Mouse (Mus musculus) midbrain, embryonic 11.5 days (tissue): ENCODE measurements around the gene Mpped2. TPM values are rescaled to one million over a fixed set of nuclear protein-coding genes. Genes with fewer than 3 reads are reported as not detected.

Source experiments
- ATAC-seq: fragments of 200-750 bp; cut with Nextera tagmentation; 2 replicates; pipeline ENCODE4 v1.8.0; 2017; ENCODE audit warnings: moderate TSS enrichment, moderate library complexity; ENCODE audit not compliant: low FRiP score
- DNase-seq: peaks from one replicate; pipeline ENCODE4 v3.0.0; 2015; ENCODE audit warnings: low spot score; ENCODE audit errors: missing footprints
- H3K27ac ChIP-seq: fragments of 300-500 bp; sonication (generic); 2 replicates; pipeline ENCODE4 v1.5.1; 2014; ENCODE audit warnings: low read depth, low read length
- H3K27me3 ChIP-seq: fragments of 300-500 bp; sonication (generic); 2 replicates; pipeline ENCODE4 v1.6.1; 2014; ENCODE audit warnings: mild to moderate bottlenecking, low read length, moderate library complexity, mixed read lengths; ENCODE audit not compliant: control insufficient read depth, insufficient read depth
- H3K36me3 ChIP-seq: fragments of 300-500 bp; sonication (generic); 2 replicates; pipeline ENCODE4 v1.6.1; 2014; ENCODE audit warnings: mild to moderate bottlenecking, low read length, moderate library complexity, mixed read lengths; ENCODE audit not compliant: control insufficient read depth, insufficient read depth
- H3K4me1 ChIP-seq: fragments of 300-500 bp; sonication (generic); 2 replicates; pipeline ENCODE4 v1.6.1; 2014; ENCODE audit warnings: low read length; ENCODE audit not compliant: control insufficient read depth, insufficient read depth
- H3K4me2 ChIP-seq: fragments of 300-500 bp; sonication (generic); 2 replicates; pipeline ENCODE4 v1.6.1; 2014; ENCODE audit warnings: mild to moderate bottlenecking, moderate library complexity
- H3K4me3 ChIP-seq: fragments of 300-500 bp; sonication (generic); 2 replicates; pipeline ENCODE4 v1.5.1; 2014; ENCODE audit warnings: low read depth, low read length
- H3K9ac ChIP-seq: fragments of 300-500 bp; sonication (generic); 2 replicates; pipeline ENCODE4 v1.6.1; 2014; ENCODE audit warnings: low read length
- H3K9me3 ChIP-seq: fragments of 300-500 bp; sonication (generic); 2 replicates; pipeline ENCODE4 v1.6.1; 2016; ENCODE audit warnings: low read length; ENCODE audit not compliant: control insufficient read depth
- WGBS: fragments of 180-500 bp; shearing (Covaris S2); extraction: QIAGEN DNeasy Blood & Tissue Kit; methylation state at CpG from one replicate; pipeline ENCODE4 v1.1.7; 2014; 5-methylcytosine and 5-hydroxymethylcytosine counted together
- polyA plus RNA-seq: library from polyadenylated mRNA; unstranded; fragments of >200 nt; fragmentation: Nextera tagmentation; extraction: Ambion mirVana; gene quantifications from 2 replicates; pipeline ENCODE4 v1.2.1, GENCODE M21; 2014

Gene Mpped2
- polyA plus RNA-seq, 1 experiment from 2014 or later = 43.9 TPM

- no peak; the same call in 1 of the 2 replicates for ATAC-seq
- peak overlapping the region; percentile 88 for H3K4me2 ChIP-seq
- H3K4me3 ChIP-seq = peak overlapping the region; percentile 77
- no peaks in the 10 kb centered on the region for H3K9me3 ChIP-seq
- H3K4me1 ChIP-seq = peaks cover 9% of the 10 kb centered on the region; the same call in 1 of the 2 replicates
- no peaks in the 10 kb centered on the region for H3K36me3 ChIP-seq
- no peaks in the 10 kb centered on the region; the same call in 1 of the 2 replicates for H3K27me3 ChIP-seq
- peak overlapping the region; percentile 93 for H3K9ac ChIP-seq
- H3K27ac ChIP-seq = peak overlapping the region; percentile 96
- under 1% methylated on average over 10 of the region's 10 CpGs for WGBS
- DNase-seq = peak; percentile 95
Measured at GRCm38 (mm10) chr2:106694567-106694885, 1.5 kb downstream of the Mpped2 start.

- H3K27me3 ChIP-seq = no peaks in the 10 kb centered on the region; the same call in 1 of the 2 replicates
Measured at GRCm38 (mm10) chr2:106694886-106695733, 2.0 kb downstream of the Mpped2 start.

GRCm38 (mm10) chr2:106695734-106696022 lies 2.6 kb downstream of the Mpped2 start:
- H3K9me3 ChIP-seq = no peaks in the 10 kb centered on the region
- H3K36me3 ChIP-seq = no peaks in the 10 kb centered on the region
- H3K4me2 ChIP-seq = peak overlapping the region; percentile 88
- no peak for ATAC-seq
- peaks cover 13% of the 10 kb centered on the region; the same call in 1 of the 2 replicates for H3K4me1 ChIP-seq
- no peaks in the 10 kb centered on the region; the same call in 1 of the 2 replicates for H3K27me3 ChIP-seq
- WGBS = 1% methylated on average over 13 of the region's 13 CpGs
- H3K27ac ChIP-seq = no peak overlapping the region
- H3K9ac ChIP-seq = peak overlapping the region; percentile 93
- H3K4me3 ChIP-seq = peak overlapping the region; percentile 77
- DNase-seq = no peak

More at GRCm38 (mm10) chr2:106694886-106695733, 2.0 kb downstream of the Mpped2 start:
- Histone ChIP-seq H3K4me1 (peaks cover 13% of the 10 kb centered on the region; the same call in 1 of the 2 replicates), H3K4me2 (peak overlapping the region; percentile 88), H3K9ac (peak overlapping the region; percentile 93), H3K36me3 (no peaks in the 10 kb centered on the region), H3K27ac (peak overlapping the region; percentile 96; the same call in 1 of the 2 replicates), H3K9me3 (no peaks in the 10 kb centered on the region), H3K4me3 (peak overlapping the region; percentile 77)
- WGBS = under 1% methylated on average over 29 of the region's 41 CpGs
- ATAC-seq = peak; percentile 8
- peak; percentile 97 for DNase-seq

GRCm38 (mm10) chr2:106696372-106696771 lies 3.3 kb downstream of the Mpped2 start:
- WGBS = 77% methylated on average over 8 of the region's 8 CpGs

GRCm38 (mm10) chr2:106705664-106706063 lies 12.6 kb downstream of the Mpped2 start:
- no peak overlapping the region for H3K9ac ChIP-seq
- no peak overlapping the region for H3K4me2 ChIP-seq
- H3K36me3 ChIP-seq = peaks cover 2% of the 10 kb centered on the region; the same call in 1 of the 2 replicates
- H3K4me1 ChIP-seq = no peaks in the 10 kb centered on the region; the same call in 1 of the 2 replicates
- ATAC-seq (no peak), DNase-seq (no peak)
- H3K9me3 ChIP-seq = no peaks in the 10 kb centered on the region
- H3K4me3 ChIP-seq = no peak overlapping the region
- no peaks in the 10 kb centered on the region for H3K27me3 ChIP-seq
- WGBS = 90% methylated on average over 5 of the region's 5 CpGs
- no peak overlapping the region for H3K27ac ChIP-seq

More at GRCm38 (mm10) chr2:106696372-106696771, 3.3 kb downstream of the Mpped2 start:
- Histone ChIP-seq H3K4me2 (peak overlapping the region; percentile 88; the same call in 1 of the 2 replicates), H3K9ac (no peak overlapping the region), H3K4me3 (no peak overlapping the region), H3K36me3 (peaks cover 2% of the 10 kb centered on the region; the same call in 1 of the 2 replicates), H3K27me3 (no peaks in the 10 kb centered on the region; the same call in 1 of the 2 replicates), H3K4me1 (peaks cover 13% of the 10 kb centered on the region; the same call in 1 of the 2 replicates), H3K27ac (no peak overlapping the region), H3K9me3 (no peaks in the 10 kb centered on the region)
- ATAC-seq = no peak
- DNase-seq = no peak

- Histone ChIP-seq H3K27me3 (no peaks in the 10 kb centered on the region), H3K4me2 (no peak overlapping the region), H3K9me3 (no peaks in the 10 kb centered on the region), H3K9ac (no peak overlapping the region), H3K4me1 (peaks cover 4% of the 10 kb centered on the region), H3K36me3 (no peaks in the 10 kb centered on the region), H3K4me3 (no peak overlapping the region), H3K27ac (no peak overlapping the region)
- DNase-seq (no peak), ATAC-seq (no peak)
- 66% methylated on average over 2 of the region's 2 CpGs for WGBS
Measured at GRCm38 (mm10) chr2:106707136-106707535, 14.1 kb downstream of the Mpped2 start.

GRCm38 (mm10) chr2:106710862-106711477 lies 17.9 kb downstream of the Mpped2 start:
- no peaks in the 10 kb centered on the region for H3K27me3 ChIP-seq
- no peak overlapping the region for H3K9ac ChIP-seq
- H3K27ac ChIP-seq = no peak overlapping the region
- 15% methylated on average over 7 of the region's 7 CpGs for WGBS
- DNase-seq (no peak), ATAC-seq (peak; percentile 49; the same call in 1 of the 2 replicates)
- no peak overlapping the region for H3K4me2 ChIP-seq
- H3K36me3 ChIP-seq = no peaks in the 10 kb centered on the region
- H3K4me3 ChIP-seq = no peak overlapping the region
- H3K4me1 ChIP-seq = peaks cover 9% of the 10 kb centered on the region
- H3K9me3 ChIP-seq = no peaks in the 10 kb centered on the region

- no peak overlapping the region for H3K4me2 ChIP-seq
- ATAC-seq (no peak), DNase-seq (no peak)
- 53% methylated on average over 6 of the region's 6 CpGs for WGBS
- peaks cover 10% of the 10 kb centered on the region for H3K4me1 ChIP-seq
- H3K27ac ChIP-seq = no peak overlapping the region
- no peak overlapping the region for H3K9ac ChIP-seq
- H3K27me3 ChIP-seq = no peaks in the 10 kb centered on the region
- no peaks in the 10 kb centered on the region for H3K36me3 ChIP-seq
- no peaks in the 10 kb centered on the region for H3K9me3 ChIP-seq
- H3K4me3 ChIP-seq = no peak overlapping the region
Measured at GRCm38 (mm10) chr2:106711506-106711905, 18.4 kb downstream of the Mpped2 start.

- no peaks in the 10 kb centered on the region for H3K36me3 ChIP-seq
- H3K4me2 ChIP-seq = no peak overlapping the region
- H3K4me3 ChIP-seq = no peak overlapping the region
- H3K27me3 ChIP-seq = no peaks in the 10 kb centered on the region
- no peak overlapping the region for H3K27ac ChIP-seq
- ATAC-seq (no peak), DNase-seq (no peak)
- H3K9ac ChIP-seq = no peak overlapping the region
- H3K4me1 ChIP-seq = peaks cover 10% of the 10 kb centered on the region
- WGBS = 32% methylated on average over 4 of the region's 4 CpGs
- no peaks in the 10 kb centered on the region for H3K9me3 ChIP-seq
Measured at GRCm38 (mm10) chr2:106713151-106713550, 20.1 kb downstream of the Mpped2 start.
